Mouse (Mus musculus): ENCODE measurements around the gene Bcas3. TPM values are rescaled to one million over a fixed set of nuclear protein-coding genes. Genes with fewer than 3 reads are reported as not detected.

The Bcas3 gene
- polyA plus RNA-seq, 1 experiment from 2014 or later, result 30.6 TPM

GRCm38 (mm10) chr11:85555066-85555465 is 202.1 kb downstream of the Bcas3 start:
- H3K4me1 ChIP-seq (ENCODE audit: control insufficient read depth, insufficient read depth, low read length), result no peaks in the 10 kb centered on the region
- H3K4me3 ChIP-seq (ENCODE audit: low read length), result no peak overlapping the region
- no peaks in the 10 kb centered on the region for H3K36me3 ChIP-seq (ENCODE audit: control insufficient read depth, insufficient read depth, low read length)
- WGBS, result 72% methylated on average over 1 of the region's 1 CpGs
- H3K4me2 ChIP-seq (replicated peaks; ENCODE audit: low read depth, low read length), result no peak overlapping the region
- no peak for ATAC-seq (ENCODE audit: low FRiP score, low TSS enrichment)
- H3K27me3 ChIP-seq (ENCODE audit: control insufficient read depth, insufficient read depth, low read length), result no peaks in the 10 kb centered on the region
- no peak overlapping the region for H3K27ac ChIP-seq (ENCODE audit: low read depth, low read length)
- H3K9me3 ChIP-seq (ENCODE audit: control insufficient read depth, low read length), result no peaks in the 10 kb centered on the region
- no peak overlapping the region for H3K9ac ChIP-seq (ENCODE audit: low read depth, low read length)

GRCm38 (mm10) chr11:85555721-85556120 is 202.8 kb downstream of the Bcas3 start:
- Histone ChIP-seq H3K9me3 (ENCODE audit: control insufficient read depth, low read length) (no peaks in the 10 kb centered on the region), H3K9ac (ENCODE audit: low read depth, low read length) (no peak overlapping the region), H3K36me3 (ENCODE audit: control insufficient read depth, insufficient read depth, low read length) (no peaks in the 10 kb centered on the region), H3K4me2 (replicated peaks; ENCODE audit: low read depth, low read length) (no peak overlapping the region), H3K4me3 (ENCODE audit: low read length) (no peak overlapping the region), H3K27ac (ENCODE audit: low read depth, low read length) (no peak overlapping the region), H3K27me3 (ENCODE audit: control insufficient read depth, insufficient read depth, low read length) (no peaks in the 10 kb centered on the region), H3K4me1 (ENCODE audit: control insufficient read depth, insufficient read depth, low read length) (no peaks in the 10 kb centered on the region)
- ATAC-seq (ENCODE audit: low FRiP score, low TSS enrichment), result no peak
- WGBS, result 67% methylated on average over 2 of the region's 2 CpGs

GRCm38 (mm10) chr11:85565068-85565467 is 212.1 kb downstream of the Bcas3 start:
- Histone ChIP-seq H3K4me3 (ENCODE audit: low read length) (no peak overlapping the region), H3K9ac (ENCODE audit: low read depth, low read length) (no peak overlapping the region), H3K27ac (ENCODE audit: low read depth, low read length) (no peak overlapping the region), H3K36me3 (ENCODE audit: control insufficient read depth, insufficient read depth, low read length) (no peaks in the 10 kb centered on the region), H3K4me2 (replicated peaks; ENCODE audit: low read depth, low read length) (no peak overlapping the region), H3K4me1 (ENCODE audit: control insufficient read depth, insufficient read depth, low read length) (no peaks in the 10 kb centered on the region), H3K27me3 (ENCODE audit: control insufficient read depth, insufficient read depth, low read length) (no peaks in the 10 kb centered on the region), H3K9me3 (ENCODE audit: control insufficient read depth, low read length) (no peaks in the 10 kb centered on the region)
- 71% methylated on average over 2 of the region's 2 CpGs for WGBS
- no peak for ATAC-seq (ENCODE audit: low FRiP score, low TSS enrichment)

GRCm38 (mm10) chr11:85571040-85571439 is 218.1 kb downstream of the Bcas3 start:
- Histone ChIP-seq H3K9ac (ENCODE audit: low read depth, low read length) (no peak overlapping the region), H3K27ac (ENCODE audit: low read depth, low read length) (no peak overlapping the region), H3K4me3 (ENCODE audit: low read length) (no peak overlapping the region), H3K9me3 (ENCODE audit: control insufficient read depth, low read length) (no peaks in the 10 kb centered on the region), H3K36me3 (ENCODE audit: control insufficient read depth, insufficient read depth, low read length) (no peaks in the 10 kb centered on the region), H3K27me3 (ENCODE audit: control insufficient read depth, insufficient read depth, low read length) (no peaks in the 10 kb centered on the region), H3K4me2 (replicated peaks; ENCODE audit: low read depth, low read length) (no peak overlapping the region), H3K4me1 (ENCODE audit: control insufficient read depth, insufficient read depth, low read length) (peaks cover 14% of the 10 kb centered on the region; the same call in 1 of the 2 replicates)
- 63% methylated on average over 3 of the region's 3 CpGs for WGBS
- ATAC-seq (ENCODE audit: low FRiP score, low TSS enrichment), result no peak

GRCm38 (mm10) chr11:85571936-85572335 is 219.0 kb downstream of the Bcas3 start:
- ATAC-seq (ENCODE audit: low FRiP score, low TSS enrichment), result no peak
- peak overlapping the region; percentile 30; the same call in 1 of the 2 replicates for H3K27ac ChIP-seq (ENCODE audit: low read depth, low read length)
- peaks cover 14% of the 10 kb centered on the region; the same call in 1 of the 2 replicates for H3K4me1 ChIP-seq (ENCODE audit: control insufficient read depth, insufficient read depth, low read length)
- WGBS, result 53% methylated on average over 5 of the region's 5 CpGs
- H3K9me3 ChIP-seq (ENCODE audit: control insufficient read depth, low read length), result no peaks in the 10 kb centered on the region
- no peaks in the 10 kb centered on the region for H3K36me3 ChIP-seq (ENCODE audit: control insufficient read depth, insufficient read depth, low read length)
- no peak overlapping the region for H3K9ac ChIP-seq (ENCODE audit: low read depth, low read length)
- H3K4me3 ChIP-seq (ENCODE audit: low read length), result no peak overlapping the region
- no peak overlapping the region for H3K4me2 ChIP-seq (replicated peaks; ENCODE audit: low read depth, low read length)
- no peaks in the 10 kb centered on the region for H3K27me3 ChIP-seq (ENCODE audit: control insufficient read depth, insufficient read depth, low read length)

GRCm38 (mm10) chr11:85572590-85572989 is 219.6 kb downstream of the Bcas3 start:
- Histone ChIP-seq H3K4me2 (replicated peaks; ENCODE audit: low read depth, low read length) (no peak overlapping the region), H3K36me3 (ENCODE audit: control insufficient read depth, insufficient read depth, low read length) (no peaks in the 10 kb centered on the region), H3K4me1 (ENCODE audit: control insufficient read depth, insufficient read depth, low read length) (peaks cover 17% of the 10 kb centered on the region), H3K4me3 (ENCODE audit: low read length) (no peak overlapping the region), H3K9me3 (ENCODE audit: control insufficient read depth, low read length) (no peaks in the 10 kb centered on the region), H3K27ac (ENCODE audit: low read depth, low read length) (peak overlapping the region; percentile 30; the same call in 1 of the 2 replicates), H3K9ac (ENCODE audit: low read depth, low read length) (no peak overlapping the region), H3K27me3 (ENCODE audit: control insufficient read depth, insufficient read depth, low read length) (no peaks in the 10 kb centered on the region)
- 87% methylated on average over 3 of the region's 3 CpGs for WGBS
- ATAC-seq (ENCODE audit: low FRiP score, low TSS enrichment), result no peak

- Histone ChIP-seq H3K4me2 (replicated peaks; ENCODE audit: low read depth, low read length) (no peak overlapping the region), H3K9me3 (ENCODE audit: control insufficient read depth, low read length) (no peaks in the 10 kb centered on the region), H3K36me3 (ENCODE audit: control insufficient read depth, insufficient read depth, low read length) (no peaks in the 10 kb centered on the region), H3K27me3 (ENCODE audit: control insufficient read depth, insufficient read depth, low read length) (no peaks in the 10 kb centered on the region), H3K27ac (ENCODE audit: low read depth, low read length) (peak overlapping the region; percentile 55; the same call in 1 of the 2 replicates), H3K4me1 (ENCODE audit: control insufficient read depth, insufficient read depth, low read length) (peaks cover 25% of the 10 kb centered on the region), H3K9ac (ENCODE audit: low read depth, low read length) (no peak overlapping the region), H3K4me3 (ENCODE audit: low read length) (no peak overlapping the region)
- ATAC-seq (ENCODE audit: low FRiP score, low TSS enrichment), result no peak
- WGBS, result 17% methylated on average over 4 of the region's 4 CpGs
Observed at GRCm38 (mm10) chr11:85574496-85574895, 221.5 kb downstream of the Bcas3 start.

- Histone ChIP-seq H3K4me2 (replicated peaks; ENCODE audit: low read depth, low read length) (no peak overlapping the region), H3K36me3 (ENCODE audit: control insufficient read depth, insufficient read depth, low read length) (no peaks in the 10 kb centered on the region), H3K4me3 (ENCODE audit: low read length) (no peak overlapping the region), H3K9me3 (ENCODE audit: control insufficient read depth, low read length) (no peaks in the 10 kb centered on the region), H3K4me1 (ENCODE audit: control insufficient read depth, insufficient read depth, low read length) (peaks cover 17% of the 10 kb centered on the region), H3K27me3 (ENCODE audit: control insufficient read depth, insufficient read depth, low read length) (no peaks in the 10 kb centered on the region), H3K9ac (ENCODE audit: low read depth, low read length) (peak overlapping the region; percentile 23; the same call in 1 of the 2 replicates), H3K27ac (ENCODE audit: low read depth, low read length) (peak overlapping the region; percentile 47; the same call in 1 of the 2 replicates)
- WGBS, result 68% methylated on average over 15 of the region's 15 CpGs
- no peak for ATAC-seq (ENCODE audit: low FRiP score, low TSS enrichment)
Observed at GRCm38 (mm10) chr11:85577816-85578645, 225.1 kb downstream of the Bcas3 start.

- no peak for ATAC-seq (ENCODE audit: low FRiP score, low TSS enrichment)
- Histone ChIP-seq H3K9me3 (ENCODE audit: control insufficient read depth, low read length) (no peaks in the 10 kb centered on the region), H3K9ac (ENCODE audit: low read depth, low read length) (no peak overlapping the region), H3K36me3 (ENCODE audit: control insufficient read depth, insufficient read depth, low read length) (no peaks in the 10 kb centered on the region), H3K4me2 (replicated peaks; ENCODE audit: low read depth, low read length) (no peak overlapping the region), H3K27ac (ENCODE audit: low read depth, low read length) (no peak overlapping the region), H3K4me3 (ENCODE audit: low read length) (no peak overlapping the region), H3K4me1 (ENCODE audit: control insufficient read depth, insufficient read depth, low read length) (0 out of 2 replicates have a peak, but pooled peaks cover 6% of the 10 kb centered on the region), H3K27me3 (ENCODE audit: control insufficient read depth, insufficient read depth, low read length) (no peaks in the 10 kb centered on the region)
- WGBS, result 54% methylated on average over 8 of the region's 8 CpGs
Observed at GRCm38 (mm10) chr11:85584086-85584485, 231.1 kb downstream of the Bcas3 start.

Data from kidney, embryonic 14.5 days (tissue).